In the genomic region with DNA sequence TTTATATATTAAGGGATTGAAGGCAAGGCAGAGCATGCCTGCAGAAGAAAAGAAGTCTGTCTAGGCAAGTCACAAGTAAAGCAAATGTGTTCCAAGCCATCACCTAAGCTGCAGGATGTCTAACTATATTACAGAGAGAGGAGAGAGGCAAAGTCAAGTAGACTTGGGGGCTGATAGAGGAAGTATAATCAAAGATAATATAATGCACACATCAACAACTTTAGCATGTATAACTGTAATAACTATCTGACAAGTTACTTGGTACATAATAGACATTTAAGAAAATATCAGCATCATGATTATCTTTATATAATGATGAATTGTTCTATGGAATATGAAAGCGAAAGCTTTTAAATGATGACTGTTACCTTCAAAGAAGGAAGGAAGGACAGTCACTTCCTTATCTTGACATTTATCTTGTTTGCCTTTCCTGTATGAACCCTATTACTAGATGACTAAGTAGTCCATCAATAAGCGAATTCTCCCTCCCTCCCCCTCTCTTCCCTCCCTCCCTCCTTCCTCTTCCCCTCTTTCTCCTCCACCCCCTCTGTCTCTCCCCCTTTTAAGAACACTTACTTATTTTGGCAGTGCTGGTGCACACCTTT, we compare ENCODE assay signal across 28 mouse cellular contexts.
A peak's percentile ranks its signal among the peaks of the same experiment; 100 is the strongest.
DNase-seq lines count a peak whose midpoint lies in the region; ATAC-seq and TF ChIP-seq lines count a peak whose summit lies in the region.
"Had no signal": no experiment of that assay in that cellular context is flagged by ENCODE, and none has a peak within 500 bp of the region (broad histone marks: within the 10 kb centered on the region; RNA-seq: fewer than 3 reads in every experiment).

No protein-coding gene starts in this region.

- no peaks in the 10 kb centered on the region for H3K9me3 ChIP-seq in G1E (replicated peaks)
- no peaks in the 10 kb centered on the region for H3K9me3 ChIP-seq in midbrain, embryonic 14.5 days (ENCODE audit: control insufficient read depth, low read length)
- no peaks in the 10 kb centered on the region for H3K9me3 ChIP-seq in stomach, postnatal 0 days (ENCODE audit: control insufficient read depth, low read length)
- H3K9me3 ChIP-seq in forebrain, embryonic 13.5 days (replicated peaks) = no peaks in the 10 kb centered on the region
- no peaks in the 10 kb centered on the region for H3K9me3 ChIP-seq in heart, embryonic 10.5 days
- H3K9me3 ChIP-seq: forebrain, embryonic 15.5 days; intestine, embryonic 15.5 days; limb, embryonic 12.5 days; midbrain, embryonic 12.5 days; neural tube, embryonic 12.5 days had no signal

- no peak for TF ChIP-seq CTCF in G1E (IDR thresholded peaks at IDR 0.05; ENCODE audit: low read depth, low read length)
- no peak for TF ChIP-seq CTCF in stomach, postnatal 0 days (IDR thresholded peaks at IDR 0.05; ENCODE audit: low read depth)

- no peak overlapping the region for H3K4me3 ChIP-seq in G1E (ENCODE audit: low read depth, low read length)
- no peak overlapping the region for H3K4me3 ChIP-seq in midbrain, embryonic 14.5 days (replicated peaks; ENCODE audit: low read depth, low read length)
- H3K4me3 ChIP-seq in stomach, postnatal 0 days (ENCODE audit: low read depth, low read length) = no peak overlapping the region
- H3K4me3 ChIP-seq in forebrain, embryonic 13.5 days = no peak overlapping the region
- H3K4me3 ChIP-seq in heart, embryonic 10.5 days = no peak overlapping the region
- H3K4me3 ChIP-seq: forebrain, embryonic 15.5 days; heart, adult 2 months; intestine, embryonic 15.5 days; layer of hippocampus, adult 2 months; limb, embryonic 12.5 days; midbrain, embryonic 12.5 days; neural tube, embryonic 12.5 days had no signal

- TF ChIP-seq EP300 in stomach, postnatal 0 days (optimal IDR thresholded peaks at IDR 0.05) = no peak

- H3K36me3 ChIP-seq in G1E (replicated peaks) = peaks cover 10% of the 10 kb centered on the region
- no peaks in the 10 kb centered on the region; the same call in 1 of the 2 replicates for H3K36me3 ChIP-seq in midbrain, embryonic 14.5 days (ENCODE audit: control insufficient read depth, insufficient read depth, low read length)
- H3K36me3 ChIP-seq in stomach, postnatal 0 days (ENCODE audit: control insufficient read depth, insufficient read depth, low read length) = no peaks in the 10 kb centered on the region
- peaks cover 11% of the 10 kb centered on the region for H3K36me3 ChIP-seq in forebrain, embryonic 13.5 days (ENCODE audit: poor library complexity, severe bottlenecking)
- H3K36me3 ChIP-seq in heart, embryonic 10.5 days = peaks cover 4% of the 10 kb centered on the region; the same call in 1 of the 2 replicates
- H3K36me3 ChIP-seq: forebrain, embryonic 15.5 days; intestine, embryonic 15.5 days; neural tube, embryonic 12.5 days had no signal

- DNase-seq in A20 (ENCODE audit: low read depth, low spot score) (peak; percentile 42), G1E (ENCODE audit: low spot score) (no peak)
- DNase-seq in induced T-regulatory cell, adult 2 months (ENCODE audit: low read depth) = peak; percentile 80
- peak; percentile 60 for DNase-seq in naive thymus-derived CD4-positive, alpha-beta T cell, adult 2 months (ENCODE audit: low read depth)
- DNase-seq in midbrain, embryonic 14.5 days = no peak
- DNase-seq in stomach, postnatal 0 days (ENCODE audit: low spot score) = no peak
- DNase-seq in heart, embryonic 10.5 days (ENCODE audit: low spot score) = no peak
- DNase-seq: adrenal gland, adult 8-10 months; cerebellum, adult 18-20 months; cerebellum, postnatal 25 days; gastrocnemius, postnatal 14 days; heart, adult 2 months; kidney, adult 9 months; kidney, postnatal 25 days; layer of hippocampus, postnatal 36 days; liver, postnatal 0 days; thymus, postnatal 14 days had no signal

- H3K4me1 ChIP-seq in G1E (ENCODE audit: insufficient read depth, low read depth, low read length) = peaks cover 18% of the 10 kb centered on the region
- peaks cover 8% of the 10 kb centered on the region; the same call in 1 of the 2 replicates for H3K4me1 ChIP-seq in midbrain, embryonic 14.5 days (ENCODE audit: control insufficient read depth, insufficient read depth, low read length)
- no peaks in the 10 kb centered on the region for H3K4me1 ChIP-seq in stomach, postnatal 0 days (replicated peaks; ENCODE audit: control insufficient read depth, insufficient read depth)
- H3K4me1 ChIP-seq in forebrain, embryonic 13.5 days = peaks cover 6% of the 10 kb centered on the region
- peaks cover 24% of the 10 kb centered on the region for H3K4me1 ChIP-seq in heart, embryonic 10.5 days
- H3K4me1 ChIP-seq: intestine, embryonic 15.5 days had no signal

- no peak overlapping the region for H3K27ac ChIP-seq in midbrain, embryonic 14.5 days (replicated peaks; ENCODE audit: low read depth, low read length)
- no peak overlapping the region for H3K27ac ChIP-seq in stomach, postnatal 0 days (replicated peaks)
- no peak overlapping the region for H3K27ac ChIP-seq in forebrain, embryonic 13.5 days
- no peak overlapping the region for H3K27ac ChIP-seq in heart, embryonic 10.5 days
- H3K27ac ChIP-seq: forebrain, embryonic 15.5 days; heart, adult 2 months; hindbrain, embryonic 14.5 days; intestine, embryonic 15.5 days; layer of hippocampus, adult 2 months; midbrain, embryonic 12.5 days; neural tube, embryonic 12.5 days had no signal

- peak; percentile 55 for ATAC-seq in G1E (ENCODE audit: extremely low read depth, insufficient number of reproducible peaks, low FRiP score, poor library complexity, severe bottlenecking)
- no peak for ATAC-seq in midbrain, embryonic 14.5 days (ENCODE audit: low FRiP score, low TSS enrichment)
- no peak for ATAC-seq in stomach, postnatal 0 days (ENCODE audit: low FRiP score, low TSS enrichment)
- ATAC-seq in forebrain, embryonic 13.5 days = no peak
- ATAC-seq: forebrain, embryonic 15.5 days; intestine, embryonic 15.5 days; liver, postnatal 0 days; lung, postnatal 0 days; Patski had no signal

- WGBS in midbrain, embryonic 14.5 days = 97% methylated on average over 2 of the region's 2 CpGs
- 74% methylated on average over 2 of the region's 2 CpGs for WGBS in stomach, postnatal 0 days
- WGBS in forebrain, embryonic 13.5 days = 88% methylated on average over 2 of the region's 2 CpGs
- WGBS in heart, embryonic 10.5 days = 87% methylated on average over 2 of the region's 2 CpGs

- no peak overlapping the region for H3K4me2 ChIP-seq in midbrain, embryonic 14.5 days (ENCODE audit: low read length)
- no peak overlapping the region for H3K4me2 ChIP-seq in stomach, postnatal 0 days (replicated peaks; ENCODE audit: low read depth)
- H3K4me2 ChIP-seq in forebrain, embryonic 13.5 days = no peak overlapping the region
- H3K4me2 ChIP-seq: forebrain, embryonic 15.5 days; hindbrain, embryonic 14.5 days; intestine, embryonic 15.5 days; limb, embryonic 12.5 days; liver, embryonic 11.5 days; midbrain, embryonic 12.5 days; neural tube, embryonic 12.5 days had no signal

- H3K27me3 ChIP-seq in G1E (ENCODE audit: insufficient read depth, low read length) = no peaks in the 10 kb centered on the region
- H3K27me3 ChIP-seq in midbrain, embryonic 14.5 days (ENCODE audit: control insufficient read depth, insufficient read depth, low read length) = no peaks in the 10 kb centered on the region
- no peaks in the 10 kb centered on the region for H3K27me3 ChIP-seq in stomach, postnatal 0 days (ENCODE audit: control insufficient read depth, insufficient read depth, low read length)
- H3K27me3 ChIP-seq in forebrain, embryonic 13.5 days = no peaks in the 10 kb centered on the region
- H3K27me3 ChIP-seq in heart, embryonic 10.5 days (ENCODE audit: insufficient read depth, poor library complexity, severe bottlenecking) = no peaks in the 10 kb centered on the region
- H3K27me3 ChIP-seq: forebrain, embryonic 15.5 days; intestine, embryonic 15.5 days; limb, embryonic 12.5 days; midbrain, embryonic 12.5 days; neural tube, embryonic 12.5 days; Patski had no signal

- H3K9ac ChIP-seq in midbrain, embryonic 14.5 days (replicated peaks; ENCODE audit: low read length) = no peak overlapping the region
- no peak overlapping the region for H3K9ac ChIP-seq in stomach, postnatal 0 days (ENCODE audit: low read length)
- H3K9ac ChIP-seq in forebrain, embryonic 13.5 days = no peak overlapping the region
- H3K9ac ChIP-seq: forebrain, embryonic 15.5 days; hindbrain, embryonic 14.5 days; intestine, embryonic 15.5 days; limb, embryonic 12.5 days; liver, postnatal 0 days; midbrain, embryonic 12.5 days; neural tube, embryonic 12.5 days had no signal

Comparison
In these comparisons a context has a peak if more than half of its experiments do, and no peak if none do; other contexts are left out.
1. DNase-seq: peak in A20 (single experiment), induced T-regulatory cell, adult 2 months (single experiment) and naive thymus-derived CD4-positive, alpha-beta T cell, adult 2 months (single experiment); none in G1E (single experiment), midbrain, embryonic 14.5 days (single experiment), stomach, postnatal 0 days (single experiment) and heart, embryonic 10.5 days (single experiment).